Mouse (Mus musculus) liver, embryonic 13.5 days (tissue): ENCODE measurements around the gene Ccdc47. TPM values are rescaled to one million over a fixed set of nuclear protein-coding genes. Genes with fewer than 3 reads are reported as not detected.
A peak's percentile ranks its signal among the peaks of the same experiment; 100 is the strongest.

Experiments
- ATAC-seq: fragments of 200-750 bp; cut with Nextera tagmentation; 2 replicates; pipeline ENCODE4 v1.8.0; 2017; ENCODE audit warnings: low read depth, mild to moderate bottlenecking, moderate number of reproducible peaks, moderate library complexity
- DNase-seq: peaks from one replicate; pipeline ENCODE4 v3.0.0; 2022
- H3K27ac ChIP-seq: fragments of 300-500 bp; sonication (generic); 2 replicates; pipeline ENCODE4 v1.5.1; 2015; ENCODE audit warnings: moderate library complexity, mild to moderate bottlenecking, inconsistent platforms
- H3K27me3 ChIP-seq: fragments of 300-500 bp; sonication (generic); 2 replicates; pipeline ENCODE4 v1.6.1; 2015; ENCODE audit warnings: mild to moderate bottlenecking, inconsistent platforms
- H3K36me3 ChIP-seq: fragments of 300-500 bp; sonication (generic); 2 replicates; pipeline ENCODE4 v1.6.1; 2015; ENCODE audit warnings: mild to moderate bottlenecking, inconsistent platforms
- H3K4me1 ChIP-seq: fragments of 300-500 bp; sonication (generic); replicated peaks from 2 replicates; pipeline ENCODE4 v1.6.1; 2015; ENCODE audit warnings: inconsistent platforms
- H3K4me2 ChIP-seq: fragments of 300-500 bp; sonication (generic); 2 replicates; pipeline ENCODE4 v1.6.1; 2015; ENCODE audit warnings: inconsistent platforms, mild to moderate bottlenecking, moderate library complexity
- H3K4me3 ChIP-seq: fragments of 300-500 bp; sonication (generic); replicated peaks from 2 replicates; pipeline ENCODE4 v1.5.1; 2015; ENCODE audit warnings: mild to moderate bottlenecking, inconsistent platforms
- H3K9ac ChIP-seq: fragments of 300-500 bp; sonication (generic); 2 replicates; pipeline ENCODE4 v1.6.1; 2015; ENCODE audit warnings: mild to moderate bottlenecking, inconsistent platforms
- H3K9me3 ChIP-seq: fragments of 300-500 bp; sonication (generic); replicated peaks from 2 replicates; pipeline ENCODE4 v1.6.1; 2016; ENCODE audit warnings: inconsistent platforms
- WGBS: fragments of 180-500 bp; shearing (Covaris S2); methylation state at CpG from one replicate; pipeline ENCODE4 v1.1.7; 2015; ENCODE audit not compliant: insufficient replicate concordance; 5-methylcytosine and 5-hydroxymethylcytosine counted together
- polyA plus RNA-seq: library from polyadenylated mRNA; unstranded; fragments of >200 nt; fragmentation: Nextera tagmentation; extraction: Ambion mirVana; gene quantifications from 2 replicates; pipeline ENCODE4 v1.2.1, GENCODE M21; 2015

The Ccdc47 gene
- polyA plus RNA-seq = 41.5 and 50.9 TPM in 2 replicates

GRCm38 (mm10) chr11:106215927-106216729, at the start of gene Ccdc47:
Gene Ccdc47 (minus strand): TSS chr11:106216344.
- under 1% methylated on average over 46 of the region's 46 CpGs for WGBS
- DNase-seq (peak; percentile 91), ATAC-seq (peak; percentile 92)

DNA sequence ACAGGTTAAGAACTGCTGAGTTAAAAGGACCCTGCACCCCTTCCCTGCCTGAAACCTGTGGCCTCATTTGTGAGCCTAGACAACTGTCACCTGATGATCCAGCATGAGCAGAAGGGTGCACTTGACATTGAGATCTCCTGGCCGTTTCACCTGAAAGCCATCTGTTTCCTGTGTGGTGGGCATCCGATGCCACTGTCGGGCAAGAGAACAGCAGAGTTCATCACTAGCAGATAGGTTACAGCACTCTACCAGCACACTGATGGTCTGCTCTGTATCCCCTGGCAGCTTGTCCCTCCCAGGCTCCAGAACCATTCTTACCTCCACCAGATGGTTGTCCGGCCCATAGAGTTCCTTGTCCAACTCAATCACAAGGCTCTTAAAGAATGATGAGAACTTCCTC, 49.4 kb upstream of the Ccdc47 start:
- H3K4me2 ChIP-seq = no peak overlapping the region
- DNase-seq (no peak), ATAC-seq (no peak)
- WGBS = 70% methylated on average over 4 of the region's 4 CpGs
- H3K36me3 ChIP-seq = peaks cover 78% of the 10 kb centered on the region
- H3K9ac ChIP-seq = no peak overlapping the region
- H3K9me3 ChIP-seq = no peaks in the 10 kb centered on the region
- H3K27me3 ChIP-seq = no peaks in the 10 kb centered on the region
- no peak overlapping the region for H3K27ac ChIP-seq
- peaks cover 32% of the 10 kb centered on the region for H3K4me1 ChIP-seq
- H3K4me3 ChIP-seq = no peak overlapping the region

More at GRCm38 (mm10) chr11:106215927-106216729, at the start of gene Ccdc47:
- Histone ChIP-seq H3K4me1 (peaks cover 44% of the 10 kb centered on the region), H3K27me3 (no peaks in the 10 kb centered on the region), H3K9me3 (no peaks in the 10 kb centered on the region), H3K27ac (peak within 1 kb of the TSS; percentile 99), H3K36me3 (peaks cover 22% of the 10 kb centered on the region), H3K9ac (peak within 1 kb of the TSS; percentile 94), H3K4me3 (peak within 1 kb of the TSS; percentile 98), H3K4me2 (peak within 1 kb of the TSS; percentile 78)

GRCm38 (mm10) chr11:106264988-106265387, 48.8 kb upstream of the Ccdc47 start:
- Histone ChIP-seq H3K27ac (no peak overlapping the region), H3K27me3 (no peaks in the 10 kb centered on the region), H3K9me3 (no peaks in the 10 kb centered on the region), H3K4me1 (peaks cover 26% of the 10 kb centered on the region), H3K9ac (no peak overlapping the region), H3K36me3 (peaks cover 79% of the 10 kb centered on the region), H3K4me3 (no peak overlapping the region), H3K4me2 (no peak overlapping the region)
- WGBS = 85% methylated on average over 15 of the region's 15 CpGs
- ATAC-seq (no peak), DNase-seq (no peak)

DNA sequence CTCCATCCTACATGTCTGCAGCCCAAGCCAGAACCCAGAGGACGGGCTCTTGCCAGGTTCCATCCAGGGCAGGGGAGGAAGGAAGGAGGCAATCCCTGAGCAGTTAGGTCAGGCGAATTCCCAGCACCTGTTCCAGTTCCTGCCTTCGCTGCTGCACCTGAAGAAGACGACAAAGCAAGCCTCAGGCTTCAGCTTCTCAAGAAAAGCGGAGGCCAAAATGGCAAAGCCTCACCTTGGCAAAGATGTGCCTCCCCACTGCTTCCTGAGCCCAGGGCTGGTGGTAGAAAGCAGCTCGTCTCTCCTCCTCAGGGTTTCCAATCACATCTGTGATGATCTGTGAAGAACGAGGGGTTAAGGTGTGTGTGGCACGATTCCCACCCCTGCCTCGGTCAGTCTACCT, 47.8 kb upstream of the Ccdc47 start:
- Histone ChIP-seq H3K36me3 (peaks cover 85% of the 10 kb centered on the region), H3K9ac (no peak overlapping the region), H3K4me2 (no peak overlapping the region), H3K9me3 (no peaks in the 10 kb centered on the region), H3K4me3 (no peak overlapping the region), H3K4me1 (peaks cover 19% of the 10 kb centered on the region), H3K27me3 (no peaks in the 10 kb centered on the region), H3K27ac (no peak overlapping the region)
- 82% methylated on average over 9 of the region's 9 CpGs for WGBS
- ATAC-seq (no peak), DNase-seq (no peak)

DNA sequence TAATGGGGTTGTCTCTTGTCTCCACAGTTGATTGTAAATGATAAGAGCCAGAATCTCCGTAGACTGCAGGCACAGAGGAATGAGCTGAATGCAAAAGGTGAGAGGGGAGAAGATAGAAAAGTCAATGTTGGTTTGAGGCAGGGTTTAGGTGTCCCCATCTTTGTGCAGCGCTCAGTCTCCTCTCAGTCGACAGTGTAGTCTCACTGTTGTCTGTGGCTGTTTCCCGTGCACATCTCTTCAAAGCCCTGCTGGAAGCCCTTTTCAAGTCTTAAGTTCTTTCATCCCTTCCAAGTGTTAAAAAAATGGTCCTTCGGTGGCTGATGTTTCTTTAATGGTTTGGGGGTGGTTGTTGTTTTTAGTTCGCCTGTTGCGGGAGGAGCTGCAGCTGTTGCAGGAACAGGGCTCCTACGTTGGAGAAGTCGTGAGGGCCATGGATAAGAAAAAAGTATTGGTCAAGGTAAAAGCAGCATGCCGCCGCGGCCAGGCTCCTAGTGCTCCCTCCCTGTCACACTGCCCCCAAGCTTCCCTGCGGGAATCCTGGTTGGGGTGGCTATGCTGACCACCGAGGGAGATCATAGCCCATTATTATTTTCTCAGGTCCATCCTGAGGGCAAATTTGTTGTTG, 44.8 kb upstream of the Ccdc47 start:
- Histone ChIP-seq H3K4me2 (no peak overlapping the region), H3K4me3 (no peak overlapping the region), H3K27ac (no peak overlapping the region), H3K9ac (no peak overlapping the region), H3K36me3 (peaks cover 81% of the 10 kb centered on the region), H3K9me3 (no peaks in the 10 kb centered on the region), H3K27me3 (no peaks in the 10 kb centered on the region), H3K4me1 (peaks cover 20% of the 10 kb centered on the region)
- no peak for ATAC-seq
- 83% methylated on average over 14 of the region's 14 CpGs for WGBS
- DNase-seq = no peak

DNA sequence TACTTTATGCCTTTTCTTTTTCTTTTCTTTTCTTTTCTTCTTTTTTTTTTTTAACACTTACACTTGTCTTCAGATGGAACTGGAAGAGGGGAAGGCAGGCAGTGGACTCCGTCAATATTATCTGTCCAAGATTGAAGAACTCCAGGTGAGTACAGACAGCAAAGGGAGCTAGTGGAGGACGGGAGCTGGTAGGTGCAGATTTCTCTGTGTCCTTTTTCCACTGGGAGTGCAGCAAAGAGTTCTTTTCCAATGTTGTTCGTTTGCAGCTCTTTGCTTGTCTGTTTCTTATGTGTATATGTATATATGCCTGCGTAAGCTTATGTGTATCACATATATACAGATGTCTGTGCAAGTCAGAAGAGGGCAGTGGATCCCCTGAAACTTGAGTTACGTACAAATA, 40.6 kb upstream of the Ccdc47 start:
- WGBS = 48% methylated on average over 5 of the region's 5 CpGs
- no peaks in the 10 kb centered on the region for H3K27me3 ChIP-seq
- peak overlapping the region; percentile 78 for H3K9ac ChIP-seq
- peak overlapping the region; percentile 95 for H3K4me2 ChIP-seq
- peak overlapping the region; percentile 79 for H3K4me3 ChIP-seq
- peak overlapping the region; percentile 78 for H3K27ac ChIP-seq
- DNase-seq (no peak), ATAC-seq (no peak)
- no peaks in the 10 kb centered on the region for H3K9me3 ChIP-seq
- H3K4me1 ChIP-seq = peaks cover 39% of the 10 kb centered on the region
- peaks cover 66% of the 10 kb centered on the region for H3K36me3 ChIP-seq

DNA sequence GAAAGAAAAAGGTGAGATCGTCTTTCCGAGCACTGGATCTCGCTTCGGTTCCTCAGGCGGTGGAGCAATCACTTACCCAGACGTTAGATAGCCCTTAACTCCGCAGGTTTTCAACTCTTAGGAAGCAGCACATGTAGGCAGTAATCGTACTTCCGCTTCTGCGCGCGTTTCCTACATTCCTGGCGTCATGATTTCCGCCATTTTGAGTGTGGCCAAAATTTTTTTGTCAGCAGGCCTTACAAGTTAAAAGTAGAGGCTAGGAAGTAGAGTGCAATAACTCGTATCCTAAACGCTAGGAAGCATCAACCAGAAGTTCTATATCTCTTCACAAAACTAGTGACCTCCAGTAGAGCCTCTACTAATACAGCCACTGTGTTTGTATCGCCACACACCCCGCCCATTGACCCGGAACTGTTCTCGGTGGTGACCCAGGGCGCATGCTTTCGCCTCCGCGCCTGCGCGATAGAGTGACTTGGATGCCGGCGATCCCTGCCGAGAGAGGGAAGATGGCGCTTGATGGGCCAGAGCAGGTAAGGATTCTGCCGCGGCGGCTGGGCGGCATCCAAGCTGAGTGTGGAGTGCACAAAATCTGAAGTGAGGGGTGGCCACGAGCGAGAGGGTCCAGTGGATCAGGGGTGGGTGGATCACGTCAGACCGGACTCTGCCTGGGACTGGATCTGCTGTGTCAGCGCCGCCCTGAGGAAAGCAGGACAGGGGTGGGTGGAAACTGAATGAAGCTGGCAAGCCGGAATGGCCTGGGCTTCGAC, 39.7 kb upstream of the Ccdc47 start, which contains the start of the genes Ftsj3 and Psmc5:
Gene Ftsj3 (minus strand): TSS at position 395 of the 767 bp plus-strand sequence.
Gene Psmc5 (plus strand): TSS at position 470 of the 767 bp plus-strand sequence.
- ATAC-seq (peak; percentile 95), DNase-seq (peak; percentile 96)
- Histone ChIP-seq H3K9me3 (no peaks in the 10 kb centered on the region), H3K4me1 (peaks cover 39% of the 10 kb centered on the region), H3K27ac (peak within 1 kb of the TSS; percentile 78), H3K4me3 (peak within 1 kb of the TSS; percentile 79), H3K4me2 (peak within 1 kb of the TSS; percentile 95), H3K36me3 (peaks cover 66% of the 10 kb centered on the region), H3K9ac (peak within 1 kb of the TSS; percentile 78), H3K27me3 (no peaks in the 10 kb centered on the region)
- WGBS = under 1% methylated on average over 42 of the region's 42 CpGs

GRCm38 (mm10) chr11:106255174-106255573, 39.0 kb upstream of the Ccdc47 start:
- 1% methylated on average over 22 of the region's 22 CpGs for WGBS
- no peaks in the 10 kb centered on the region for H3K9me3 ChIP-seq
- H3K4me2 ChIP-seq = peak overlapping the region; percentile 95
- peak overlapping the region; percentile 79 for H3K4me3 ChIP-seq
- H3K27me3 ChIP-seq = no peaks in the 10 kb centered on the region
- peak overlapping the region; percentile 78 for H3K9ac ChIP-seq
- ATAC-seq (0 out of 2 replicates have a peak, but pooled peaks have one; percentile 0), DNase-seq (no peak)
- H3K4me1 ChIP-seq = peaks cover 39% of the 10 kb centered on the region
- H3K36me3 ChIP-seq = peaks cover 67% of the 10 kb centered on the region
- H3K27ac ChIP-seq = peak overlapping the region; percentile 55

DNA sequence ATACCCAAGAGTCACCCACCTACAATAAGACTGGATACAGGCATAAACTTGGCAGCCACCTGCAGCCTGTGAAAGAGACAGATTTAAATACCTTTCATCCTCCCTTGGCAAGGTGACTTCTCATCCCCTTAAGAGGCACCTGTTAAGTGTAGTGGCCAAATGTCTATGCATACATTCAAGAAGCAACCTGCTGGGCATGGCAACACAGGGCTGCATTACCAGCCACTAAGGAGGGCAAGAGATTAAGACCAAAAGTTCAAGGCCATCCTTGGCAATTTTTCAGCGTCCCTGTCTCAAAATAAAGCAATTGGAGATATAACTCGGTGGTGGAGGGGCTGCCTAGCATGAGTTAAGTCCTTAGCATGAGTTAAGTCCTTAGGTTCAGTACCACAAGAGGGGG, 38.6 kb upstream of the Ccdc47 start:
- ATAC-seq = no peak
- peaks cover 69% of the 10 kb centered on the region for H3K36me3 ChIP-seq
- peak overlapping the region; percentile 55; the same call in 1 of the 2 replicates for H3K27ac ChIP-seq
- peak overlapping the region; percentile 79 for H3K4me3 ChIP-seq
- H3K9me3 ChIP-seq = no peaks in the 10 kb centered on the region
- H3K27me3 ChIP-seq = no peaks in the 10 kb centered on the region
- H3K4me1 ChIP-seq = peaks cover 39% of the 10 kb centered on the region
- 8% methylated on average over 2 of the region's 2 CpGs for WGBS
- DNase-seq = no peak
- peak overlapping the region; percentile 95 for H3K4me2 ChIP-seq
- H3K9ac ChIP-seq = peak overlapping the region; percentile 78

DNA sequence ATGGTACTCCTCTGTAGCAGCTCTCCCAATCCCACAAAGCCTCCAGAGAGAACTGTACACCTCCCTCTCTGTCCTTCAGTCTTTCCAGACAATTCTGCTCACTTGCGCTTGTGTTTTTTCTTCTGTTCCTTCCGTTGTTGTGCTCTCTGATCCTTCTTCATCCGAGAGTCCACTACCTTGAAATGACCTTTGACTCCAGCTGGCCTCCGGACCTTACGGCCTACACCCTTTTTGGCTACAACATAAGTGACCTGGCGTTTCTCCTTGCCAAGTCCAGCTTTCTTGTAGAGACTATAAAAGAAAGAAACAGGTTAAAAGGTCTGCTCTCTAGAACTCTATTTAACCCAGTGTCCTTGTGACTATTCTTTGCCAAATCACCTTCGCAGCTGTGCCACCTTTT, 33.2 kb upstream of the Ccdc47 start:
- H3K36me3 ChIP-seq = peaks cover 97% of the 10 kb centered on the region
- ATAC-seq (no peak), DNase-seq (no peak)
- H3K4me2 ChIP-seq = no peak overlapping the region
- no peak overlapping the region for H3K9ac ChIP-seq
- no peaks in the 10 kb centered on the region for H3K27me3 ChIP-seq
- no peak overlapping the region for H3K27ac ChIP-seq
- no peak overlapping the region for H3K4me3 ChIP-seq
- H3K9me3 ChIP-seq = no peaks in the 10 kb centered on the region
- peaks cover 10% of the 10 kb centered on the region for H3K4me1 ChIP-seq
- 85% methylated on average over 7 of the region's 7 CpGs for WGBS

DNA sequence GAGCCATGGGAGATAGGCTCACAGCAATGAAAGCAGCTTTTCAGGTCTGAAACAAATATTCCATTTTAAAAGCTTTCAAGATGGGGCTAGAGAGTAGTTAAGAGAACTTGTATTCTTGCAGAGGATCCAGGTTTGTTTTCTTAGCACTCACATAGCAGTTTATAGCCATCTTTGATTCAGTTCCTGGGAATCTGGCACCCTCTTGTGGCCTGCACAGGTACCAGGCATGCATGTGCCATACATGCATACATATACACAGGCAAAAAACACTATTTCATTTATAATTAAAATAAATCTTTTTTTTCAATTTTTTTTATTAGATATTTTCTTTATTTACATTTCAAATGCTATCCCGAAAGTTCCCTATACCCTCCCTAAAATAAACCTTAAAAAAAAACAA, 30.7 kb upstream of the Ccdc47 start:
- DNase-seq = no peak
- 87% methylated on average over 1 of the region's 1 CpGs for WGBS
- no peak overlapping the region for H3K4me2 ChIP-seq
- no peaks in the 10 kb centered on the region for H3K4me1 ChIP-seq
- H3K9ac ChIP-seq = no peak overlapping the region
- peaks cover 96% of the 10 kb centered on the region for H3K36me3 ChIP-seq
- H3K27ac ChIP-seq = no peak overlapping the region
- H3K4me3 ChIP-seq = no peak overlapping the region
- no peaks in the 10 kb centered on the region for H3K9me3 ChIP-seq
- no peaks in the 10 kb centered on the region for H3K27me3 ChIP-seq
- no peak for ATAC-seq
